Mouse (Mus musculus) CH12.LX (cell line): ENCODE results near the gene Acp1. TPM values are rescaled to one million over a fixed set of nuclear protein-coding genes. Genes with fewer than 3 reads are reported as not detected.
A peak's percentile ranks its signal among the peaks of the same experiment; 100 is the strongest.

ENCODE experiments used
- DNase-seq: peaks from one replicate; pipeline ENCODE4 v3.0.0-alpha.2; 2013; ENCODE audit errors: extremely low read depth
- H3K27ac ChIP-seq: 2 replicates; pipeline ENCODE4 v1.5.1; 2012; ENCODE audit warnings: low read depth, mild to moderate bottlenecking, control low read depth, moderate library complexity; ENCODE audit not compliant: insufficient read depth
- H3K27me3 ChIP-seq: replicated peaks from 2 replicates; pipeline ENCODE3; 2012; ENCODE audit warnings: inconsistent platforms
- H3K36me3 ChIP-seq, 2 experiments: replicated peaks in 1 of 2; 2 replicates each; pipeline versions ENCODE3 to v1.6.1; 2012; ENCODE audit warnings: inconsistent platforms in 1 of 2, low read length in 1 of 2, mild to moderate bottlenecking in 1 of 2, mixed read lengths in 1 of 2, moderate library complexity in 1 of 2; ENCODE audit not compliant: control insufficient read depth in 1 of 2, insufficient read depth in 1 of 2
- H3K4me1 ChIP-seq, 2 experiments: 2 replicates each; pipeline ENCODE4 v1.6.1; 2012; ENCODE audit warnings: inconsistent platforms in 1 of 2, moderate library complexity in 1 of 2; ENCODE audit not compliant: insufficient read depth in 2 of 2, control insufficient read depth in 1 of 2
- H3K4me2 ChIP-seq: 2 replicates; pipeline ENCODE4 v1.6.1; 2012; ENCODE audit warnings: low read depth, mild to moderate bottlenecking, control low read depth; ENCODE audit not compliant: poor library complexity, insufficient read depth, severe bottlenecking
- H3K4me3 ChIP-seq, 3 experiments: fragments of 150-350 bp in 1 of 3; sonication (generic) in 1 of 3; replicated peaks in 1 of 3; 2 replicates each; pipeline versions ENCODE3 to v1.5.1; 2011 to 2012; ENCODE audit warnings: low read depth in 2 of 3, low read length in 2 of 3, mild to moderate bottlenecking in 2 of 3, moderate library complexity in 2 of 3, control low read depth in 1 of 3, improper control_type of control experiment in 1 of 3, inconsistent platforms in 1 of 3, mixed read lengths in 1 of 3; ENCODE audit not compliant: poor library complexity in 1 of 3
- H3K79me2 ChIP-seq: replicated peaks from 2 replicates; pipeline ENCODE4 v1.6.1; 2012; ENCODE audit warnings: mild to moderate bottlenecking, moderate library complexity; ENCODE audit not compliant: control insufficient read depth, poor library complexity, insufficient read depth, severe bottlenecking; ENCODE audit errors: extremely low read depth
- H3K9ac ChIP-seq: 2 replicates; pipeline ENCODE4 v1.6.1; 2012; ENCODE audit warnings: low read depth, mild to moderate bottlenecking, control low read depth, moderate library complexity; ENCODE audit not compliant: insufficient read depth
- H3K9me3 ChIP-seq: replicated peaks from 2 replicates; pipeline ENCODE3; 2012; ENCODE audit warnings: low read length, inconsistent platforms, mixed read lengths
- BHLHE40 ChIP-seq: IDR thresholded peaks from 2 replicates; pipeline ENCODE4 v1.6.1; 2011; ENCODE audit warnings: mild to moderate bottlenecking, low read depth, low read length, improper control_type of control experiment
- E2F4 ChIP-seq: IDR thresholded peaks from 2 replicates; pipeline ENCODE4 v1.6.1; 2011; ENCODE audit warnings: low read depth, low read length, improper control_type of control experiment; ENCODE audit not compliant: insufficient replicate concordance
- ELF1 ChIP-seq: IDR thresholded peaks from 2 replicates; pipeline ENCODE4 v1.6.1; 2014; ENCODE audit warnings: low read depth, mild to moderate bottlenecking, inconsistent platforms, low read length, improper control_type of control experiment
- EP300 ChIP-seq: IDR thresholded peaks from 2 replicates; pipeline ENCODE4 v1.6.1; 2011; ENCODE audit warnings: low read length, improper control_type of control experiment
- HCFC1 ChIP-seq: IDR thresholded peaks from 2 replicates; pipeline ENCODE4 v1.6.1; 2012; ENCODE audit warnings: low read depth, mild to moderate bottlenecking, inconsistent platforms, low read length, improper control_type of control experiment
- IRF4 ChIP-seq: IDR thresholded peaks from 2 replicates; pipeline ENCODE4 v1.6.1; 2014; ENCODE audit warnings: low read depth, mild to moderate bottlenecking, inconsistent platforms, low read length, improper control_type of control experiment
- JUN ChIP-seq: IDR thresholded peaks from 2 replicates; pipeline ENCODE4 v1.6.1; 2011; ENCODE audit warnings: low read depth, mild to moderate bottlenecking, low read length, improper control_type of control experiment, moderate library complexity; ENCODE audit not compliant: insufficient read depth
- KAT2A ChIP-seq: IDR thresholded peaks from 2 replicates; pipeline ENCODE4 v1.6.1; 2012; ENCODE audit warnings: low read length, improper control_type of control experiment, inconsistent platforms; ENCODE audit not compliant: insufficient replicate concordance
- MAX ChIP-seq: IDR thresholded peaks from 2 replicates; pipeline ENCODE4 v1.6.1; 2011; ENCODE audit warnings: low read length, improper control_type of control experiment
- MAZ ChIP-seq: IDR thresholded peaks from 2 replicates; pipeline ENCODE4 v1.6.1; 2012; ENCODE audit warnings: low read depth, mild to moderate bottlenecking, inconsistent platforms, low read length, improper control_type of control experiment, moderate library complexity
- MEF2A ChIP-seq: IDR thresholded peaks from 2 replicates; pipeline ENCODE4 v1.6.1; 2014; ENCODE audit warnings: low read depth, mild to moderate bottlenecking, inconsistent platforms, low read length, improper control_type of control experiment, borderline replicate concordance
- MXI1 ChIP-seq: IDR thresholded peaks from 2 replicates; pipeline ENCODE4 v1.6.1; 2011; ENCODE audit warnings: mild to moderate bottlenecking, low read depth, low read length, improper control_type of control experiment
- NELFE ChIP-seq: IDR thresholded peaks from 2 replicates; pipeline ENCODE4 v1.6.1; 2011; ENCODE audit warnings: low read depth, low read length, improper control_type of control experiment
- NRF1 ChIP-seq: IDR thresholded peaks from 2 replicates; pipeline ENCODE4 v1.6.1; 2014; ENCODE audit warnings: low read depth, mild to moderate bottlenecking, inconsistent platforms, low read length, improper control_type of control experiment, moderate library complexity
- PAX5 ChIP-seq: IDR thresholded peaks from 2 replicates; pipeline ENCODE4 v1.6.1; 2012; ENCODE audit warnings: low read length, inconsistent platforms, mixed read lengths
- POLR2A ChIP-seq: IDR thresholded peaks from 2 replicates; pipeline ENCODE4 v1.6.1; 2011; ENCODE audit warnings: low read depth, mild to moderate bottlenecking, improper control_type of control experiment, low read length
- POLR2AphosphoS2 ChIP-seq: IDR thresholded peaks from 2 replicates; pipeline ENCODE4 v1.6.1; 2011; ENCODE audit warnings: low read depth, low read length, improper control_type of control experiment
- SMC3 ChIP-seq: IDR thresholded peaks from 2 replicates; pipeline ENCODE4 v1.6.1; 2011; ENCODE audit warnings: low read depth, low read length, improper control_type of control experiment
- TBP ChIP-seq: conservative IDR thresholded peaks from 2 replicates; pipeline ENCODE4 v1.6.1; 2011; ENCODE audit warnings: low read depth, low read length, improper control_type of control experiment
- TCF12 ChIP-seq: IDR thresholded peaks from 2 replicates; pipeline ENCODE4 v1.6.1; 2014; ENCODE audit warnings: low read depth, mild to moderate bottlenecking, inconsistent platforms, low read length, improper control_type of control experiment
- USF2 ChIP-seq: conservative IDR thresholded peaks from 2 replicates; pipeline ENCODE4 v1.6.1; 2011; ENCODE audit warnings: low read depth, low read length, improper control_type of control experiment
- ZMIZ1 ChIP-seq: IDR thresholded peaks from 2 replicates; pipeline ENCODE4 v1.6.1; 2012; ENCODE audit warnings: low read depth, mild to moderate bottlenecking, inconsistent platforms, low read length, improper control_type of control experiment
- dilution Hi-C: fragments of 300-500 bp; cut with MboI; formaldehyde crosslinking; loops from 2 replicates; pipeline ENCODE4 v1.14.3; 2020; ENCODE audit warnings: low sequenced_read_pairs; ENCODE audit not compliant: extremely low pct_unique_long_range_greater_than_20kb, extremely low pct_ligation_motif_present
- in situ Hi-C: fragments of 300-500 bp; cut with MboI; formaldehyde crosslinking; loops from 3 replicates; pipeline ENCODE4 v1.14.3; 2019; ENCODE audit warnings: low sequenced_read_pairs, low pct_ligation_motif_present, low pct_unique_long_range_greater_than_20kb, mixed read lengths
- polyA plus RNA-seq: library from polyadenylated mRNA; unstranded; fragments of >175 nt; gene quantifications from 2 replicates; pipeline ENCODE4 v1.2.1, GENCODE M21; 2012; ENCODE audit warnings: low read depth; ENCODE audit not compliant: insufficient read length
- total RNA-seq, 2 experiments: library from RNA; depleted of rRNA; stranded (reverse); fragments of 300-350 nt in 1 of 2; fragments of >200 nt in 1 of 2; gene quantifications; 2 replicates each; pipeline ENCODE4 v1.2.3; 2012 to 2014

The Acp1 gene
- total RNA-seq (2012; rRNA removed) (85.5 and 92.4 TPM in 2 replicates), total RNA-seq (2014; rRNA removed) (198 and 225 TPM in 2 replicates), polyA plus RNA-seq (125 and 131 TPM in 2 replicates)

DNA sequence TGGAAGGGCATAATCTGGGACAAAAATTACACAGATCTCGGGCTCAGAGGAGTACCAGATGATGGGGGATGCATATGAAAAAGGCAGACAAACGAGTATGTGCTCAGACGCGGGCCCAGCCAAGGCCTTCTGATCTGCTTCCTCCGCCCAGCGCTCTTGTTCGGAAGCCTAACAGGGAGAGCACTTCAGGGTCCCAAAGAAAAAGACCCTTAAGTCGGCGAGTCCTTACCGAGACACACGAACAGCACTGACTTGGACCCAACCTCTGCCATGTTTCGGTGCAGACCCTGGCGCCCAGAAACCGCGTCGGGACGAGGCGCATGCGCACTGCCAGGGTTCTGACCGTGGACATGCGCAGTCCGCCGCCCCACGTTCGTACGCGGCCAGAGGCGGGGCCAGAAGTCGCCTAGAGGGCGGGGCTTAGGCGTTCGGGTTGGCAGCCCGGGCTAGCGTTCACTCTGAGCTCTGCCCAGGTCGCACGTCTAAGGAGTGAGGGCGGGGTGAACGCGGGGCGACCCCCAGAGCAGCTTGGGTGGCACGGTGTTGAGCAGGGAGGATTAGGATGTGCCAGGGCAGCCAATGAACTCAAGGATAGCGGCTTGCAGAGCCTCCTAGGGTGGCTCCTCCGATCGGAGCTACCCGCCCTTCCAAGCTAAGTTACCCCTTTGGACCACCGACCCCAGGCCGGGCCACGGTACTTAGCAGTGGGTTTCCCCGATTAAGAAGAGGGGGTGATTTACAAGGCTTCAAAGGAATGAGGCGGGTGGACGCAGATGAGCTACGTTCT is at the start of gene Acp1, which contains the start of gene Sh3yl1:
TSS of gene Acp1 (minus strand) at position 329 of the 787 bp plus-strand sequence.
TSS of gene Sh3yl1 (plus strand) at position 408 of the 787 bp plus-strand sequence.
- Histone ChIP-seq H3K79me2 (peaks cover 28% of the 10 kb centered on the region), H3K36me3 (peaks cover 0 to 11% of the 10 kb centered on the region in 2 experiments), H3K4me2 (peak within 1 kb of the TSS; percentile 95), H3K27ac (no peak within 1 kb of the TSS; the same call in 1 of the 2 replicates), H3K4me3 (peak within 1 kb of the TSS; percentile 77 to 99 (median 87)), H3K27me3 (peaks cover 13% of the 10 kb centered on the region), H3K9ac (peak within 1 kb of the TSS; percentile 75), H3K4me1 (peaks cover 3 to 34% of the 10 kb centered on the region in 2 experiments; a peak in 3 of 4 replicates), H3K9me3 (no peaks in the 10 kb centered on the region)
- in situ Hi-C loops = no loop called here
- dilution Hi-C loops = no loop called here
- DNase-seq = peak; percentile 86
- TF ChIP-seq MAZ (0 out of 2 replicates have a peak, but pooled peaks have one; percentile 45), TBP (0 out of 2 replicates have a peak, but pooled peaks have one; percentile 38), KAT2A (0 out of 2 replicates have a peak, but pooled peaks have one; percentile 44), ZMIZ1 (peak; percentile 34; the same call in 1 of the 2 replicates), E2F4 (0 out of 2 replicates have a peak, but pooled peaks have one; percentile 24), NELFE (peak; percentile 92), TCF12 (peak; percentile 51; the same call in 1 of the 2 replicates), HCFC1 (peak; percentile 74), ELF1 (no peak), MAX (peak; percentile 61; the same call in 1 of the 2 replicates), EP300 (0 out of 2 replicates have a peak, but pooled peaks have one; percentile 22), IRF4 (no peak), MXI1 (peak; percentile 54), PAX5 (no peak), POLR2A (peak; percentile 81), POLR2AphosphoS2 (peak; percentile 37; the same call in 1 of the 2 replicates), SMC3 (no peak), NRF1 (peak; percentile 93)

DNA sequence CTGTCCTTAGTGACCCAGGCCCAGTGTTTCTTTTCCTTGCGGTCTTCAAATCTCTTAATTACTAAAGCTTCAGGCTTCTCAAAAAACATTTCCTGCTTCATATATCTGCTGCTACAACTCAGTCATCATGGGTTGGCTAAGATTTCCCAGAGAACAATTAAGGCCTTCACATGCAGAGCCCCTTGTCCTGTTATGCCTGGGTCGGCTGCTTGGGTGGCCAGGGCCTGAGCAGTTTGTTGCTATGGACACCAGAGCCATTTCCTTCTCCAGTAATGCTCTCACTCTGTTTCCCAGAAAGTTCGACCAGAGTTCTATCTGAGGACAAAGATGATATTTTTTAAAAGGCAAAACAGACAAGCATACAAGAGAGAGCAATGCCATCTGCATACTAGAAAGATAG is 32.8 kb upstream of the Acp1 start:
- Histone ChIP-seq H3K4me2 (no peak overlapping the region), H3K27me3 (no peaks in the 10 kb centered on the region), H3K79me2 (no peaks in the 10 kb centered on the region), H3K36me3 (no peaks in the 10 kb centered on the region), H3K4me3 (no peak overlapping the region), H3K9me3 (no peaks in the 10 kb centered on the region), H3K9ac (no peak overlapping the region), H3K27ac (no peak overlapping the region), H3K4me1 (0 out of 4 replicates have a peak, but pooled peaks cover 0 to 2% of the 10 kb centered on the region in 2 experiments)
- no peak for DNase-seq
- in situ Hi-C loops (no loop called here), dilution Hi-C loops (no loop called here)
- TF ChIP-seq EP300 = no peak
- no peak for TF ChIP-seq POLR2AphosphoS2
- no peak for TF ChIP-seq MXI1
- TF ChIP-seq TCF12 = no peak
- TF ChIP-seq POLR2A = no peak
- TF ChIP-seq JUN = no peak
- no peak for TF ChIP-seq NRF1
- no peak for TF ChIP-seq BHLHE40
- TF ChIP-seq USF2 = no peak
- no peak for TF ChIP-seq MEF2A
- no peak for TF ChIP-seq E2F4
